Mouse (Mus musculus): ENCODE measurements around the gene Elp1. TPM values are rescaled to one million over a fixed set of nuclear protein-coding genes. Genes with fewer than 3 reads are reported as not detected.

Gene Elp1
- polyA plus RNA-seq (2012; rRNA removed), result 12.0 and 17.1 TPM in 2 replicates

DNA sequence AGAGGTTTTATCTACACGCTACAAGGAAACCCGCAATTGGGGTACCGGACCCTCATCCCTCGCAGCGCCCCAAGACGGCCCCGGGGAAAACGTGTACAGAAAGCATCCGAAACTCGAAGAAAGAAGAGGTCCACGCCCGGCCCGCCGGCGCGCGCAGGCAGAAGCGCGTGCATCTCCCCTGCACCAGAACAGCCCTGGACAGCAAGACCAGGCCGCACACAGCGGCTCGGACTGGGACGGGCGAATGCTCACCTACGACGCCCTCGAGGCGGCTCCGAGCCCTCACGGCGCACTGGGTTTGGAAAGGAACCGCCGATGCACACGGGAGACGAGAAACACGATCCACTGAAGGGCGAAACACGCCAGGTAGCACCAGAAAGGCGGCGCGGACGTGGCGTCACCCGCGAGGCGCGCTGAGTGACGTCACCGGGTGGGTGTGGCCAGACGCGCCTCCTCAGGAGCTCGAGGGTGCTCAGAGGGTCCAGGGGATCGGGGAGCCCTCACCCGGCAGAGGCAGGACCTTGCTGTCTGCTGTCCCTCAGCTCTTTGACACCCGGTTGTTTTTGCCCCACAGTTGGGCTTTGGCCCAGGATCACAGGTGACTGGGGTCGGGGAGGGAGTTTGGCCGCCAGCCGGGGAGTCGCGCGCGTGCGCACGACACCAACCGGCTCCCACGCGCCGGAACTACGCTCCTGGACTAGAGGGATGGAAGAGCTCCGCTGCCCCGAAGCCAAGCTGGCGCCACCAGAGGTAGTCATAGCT, at the start of gene Elp1, which contains the start of gene Fam206a:
Gene Elp1, minus strand, starts transcription at position 425 of the 762 bp plus-strand sequence.
Gene Fam206a, plus strand, starts transcription at position 439 of the 762 bp plus-strand sequence.
- peak; percentile 37 for DNase-seq (ENCODE audit: low read depth)

DNA sequence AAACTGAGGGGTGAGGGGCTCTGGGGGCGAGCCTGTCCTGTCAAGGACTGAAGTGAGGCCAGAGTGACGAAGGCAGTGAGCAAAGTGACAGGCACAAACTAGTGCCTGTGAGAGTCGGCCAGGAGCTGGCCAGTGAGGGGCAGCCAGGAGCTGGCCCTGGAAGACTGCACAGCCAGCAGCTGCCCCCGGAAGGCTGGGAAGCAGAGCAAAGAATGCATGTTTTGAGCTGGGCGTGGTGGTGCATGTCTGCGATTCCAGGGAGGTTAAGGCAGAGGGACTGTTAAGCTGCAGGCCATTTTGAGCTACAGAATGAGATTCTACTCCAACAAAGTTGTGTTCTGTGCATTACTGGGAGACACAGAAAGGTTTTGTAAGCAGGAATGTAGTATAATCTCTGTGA, 48.6 kb upstream of the Elp1 start:
- DNase-seq (ENCODE audit: low read depth), result no peak

DNA sequence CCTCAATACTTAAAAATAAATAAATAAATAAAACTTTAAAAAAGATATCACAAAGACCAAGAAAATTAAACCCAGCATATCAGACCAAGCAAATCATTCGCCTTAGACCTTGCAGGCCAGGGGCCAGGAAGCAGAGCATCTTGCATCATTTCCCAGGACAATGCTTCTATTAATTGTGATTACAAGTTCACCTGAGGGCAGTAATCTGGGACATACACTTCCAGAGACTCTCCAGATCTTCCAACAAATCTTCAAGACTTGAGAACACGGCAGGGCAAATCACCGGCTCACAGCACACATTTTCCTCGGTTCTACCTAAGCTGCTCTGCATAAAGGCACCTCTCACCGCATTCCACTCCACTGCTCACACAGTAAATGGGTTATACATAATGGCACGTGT, 45.9 kb upstream of the Elp1 start:
- peak; percentile 82 for DNase-seq (ENCODE audit: low read depth)

DNA sequence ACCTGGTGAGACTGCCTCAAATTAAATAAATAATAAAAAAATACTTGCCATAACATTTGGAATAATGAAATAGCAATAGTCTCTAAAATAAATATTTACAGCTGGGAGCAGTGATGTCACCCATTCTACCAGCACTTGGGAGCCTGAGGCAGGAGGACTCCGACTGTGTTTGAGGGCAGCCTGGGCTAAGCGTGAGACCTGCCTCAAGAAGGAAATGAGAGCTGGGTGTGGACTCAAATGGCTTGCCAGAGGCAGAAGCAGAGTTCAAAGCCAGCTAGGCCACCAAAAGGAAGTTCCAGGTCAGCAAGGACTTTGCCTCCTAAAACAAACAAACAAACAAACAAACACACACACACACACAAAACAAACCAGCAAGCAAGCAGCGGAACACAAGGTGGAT, 45.3 kb upstream of the Elp1 start:
- DNase-seq (ENCODE audit: low read depth), result no peak

DNA sequence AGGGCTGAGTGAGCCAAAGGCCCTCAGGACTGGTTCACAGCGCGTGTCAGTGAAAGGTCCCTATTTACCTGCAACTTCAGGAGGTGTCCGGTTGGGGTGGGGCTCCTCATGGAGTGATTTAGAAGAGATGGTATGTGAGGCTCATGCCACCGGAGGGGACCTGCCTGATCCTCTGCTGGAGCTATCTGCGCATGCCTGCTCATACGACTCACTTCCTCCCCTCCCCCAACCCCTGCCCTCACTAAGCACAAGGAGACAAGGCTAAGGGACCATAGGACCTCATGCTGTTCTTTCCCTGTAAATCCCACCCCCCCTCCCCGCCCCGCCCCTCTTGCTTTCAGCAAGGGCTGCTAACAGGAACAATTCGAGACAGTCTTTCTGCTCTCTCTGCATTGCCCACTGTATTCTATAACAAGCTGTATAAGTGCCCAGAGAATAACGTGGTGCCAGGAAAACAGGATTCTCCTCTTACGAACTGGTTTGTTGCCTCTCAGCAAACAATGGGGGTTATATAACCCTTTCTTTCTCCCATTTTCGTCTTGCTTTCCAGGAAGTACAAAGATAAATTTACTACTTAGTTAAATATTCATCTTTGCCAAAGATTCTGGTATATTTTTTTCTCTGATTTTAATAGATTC, 43.9 kb upstream of the Elp1 start:
- no peak for DNase-seq (ENCODE audit: low read depth)

DNA sequence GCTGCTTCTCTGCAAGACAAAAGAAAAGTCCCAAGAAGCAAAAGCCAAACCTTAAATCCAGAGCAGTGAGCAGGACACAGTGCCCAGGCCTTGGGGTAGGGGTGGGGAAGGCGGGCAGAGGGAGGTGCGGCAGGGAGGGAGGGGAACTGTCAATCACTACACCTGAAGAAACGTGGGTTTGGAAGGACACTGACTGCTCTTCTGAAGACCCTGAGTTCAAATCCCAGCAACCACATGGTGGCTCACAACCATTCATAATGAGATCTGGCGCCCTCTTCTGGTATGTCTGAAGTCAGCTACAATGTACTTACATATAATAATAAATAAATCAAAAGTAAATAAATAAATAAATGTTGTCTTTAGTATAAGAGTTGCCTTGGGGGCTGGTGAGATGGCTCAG, 42.8 kb upstream of the Elp1 start:
- DNase-seq (ENCODE audit: low read depth), result no peak

DNA sequence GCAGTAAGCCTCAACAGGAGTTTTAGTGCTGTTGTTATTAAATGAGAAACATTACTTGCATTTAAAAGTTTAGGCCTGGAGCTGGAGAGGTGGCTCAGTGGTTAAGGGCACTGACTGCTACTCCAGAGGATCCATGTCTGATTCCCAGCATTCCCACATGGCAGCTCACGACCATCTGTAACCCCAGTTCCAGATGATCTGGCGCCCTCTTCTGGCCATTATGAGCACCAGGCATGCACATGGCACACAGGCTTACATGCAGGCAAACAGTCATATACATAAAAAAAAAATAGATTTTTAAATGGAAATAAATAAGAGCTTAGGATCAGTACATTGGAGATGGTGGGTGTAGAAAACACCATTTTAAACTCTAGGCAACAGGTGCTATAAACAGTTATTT, 41.8 kb upstream of the Elp1 start:
- DNase-seq (ENCODE audit: low read depth), result no peak

DNA sequence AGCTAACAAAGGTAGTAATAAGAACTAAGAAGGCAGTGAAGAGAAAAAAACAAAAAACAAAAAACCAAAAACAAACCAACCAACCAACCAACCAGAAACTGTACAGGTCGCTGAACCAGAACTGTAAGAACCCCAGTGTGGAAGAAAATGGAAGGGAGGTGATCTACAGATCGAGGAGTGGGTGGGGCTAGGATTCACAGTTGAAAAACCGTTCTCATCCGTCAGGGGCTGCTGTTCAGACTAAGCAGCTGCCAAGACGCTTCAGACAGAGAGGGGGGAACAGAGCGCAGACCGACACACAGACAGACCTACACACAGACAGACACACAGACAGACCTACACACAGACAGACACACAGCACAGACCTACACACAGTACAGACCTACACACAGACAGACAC, 40.4 kb upstream of the Elp1 start:
- no peak for DNase-seq (ENCODE audit: low read depth)

DNA sequence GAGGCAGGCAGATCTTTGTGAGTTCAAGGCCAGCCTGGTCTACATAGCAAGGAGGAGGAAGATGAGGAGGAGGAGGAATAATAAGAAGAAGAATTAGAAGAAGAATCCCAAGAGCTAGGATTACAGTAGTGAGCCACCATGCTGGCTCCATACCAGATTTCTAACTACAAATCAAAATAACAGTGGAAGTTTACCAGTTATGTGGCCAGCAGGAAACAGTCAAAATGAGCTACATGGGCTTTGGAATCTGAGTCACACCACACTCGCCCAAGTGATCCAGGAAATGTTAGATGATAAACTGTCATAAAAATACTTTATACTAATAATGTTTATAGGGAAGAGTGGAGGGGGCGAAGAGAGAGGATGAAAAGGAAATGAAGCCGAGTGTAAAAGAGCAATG, 38.2 kb upstream of the Elp1 start:
- DNase-seq (ENCODE audit: low read depth), result no peak

DNA sequence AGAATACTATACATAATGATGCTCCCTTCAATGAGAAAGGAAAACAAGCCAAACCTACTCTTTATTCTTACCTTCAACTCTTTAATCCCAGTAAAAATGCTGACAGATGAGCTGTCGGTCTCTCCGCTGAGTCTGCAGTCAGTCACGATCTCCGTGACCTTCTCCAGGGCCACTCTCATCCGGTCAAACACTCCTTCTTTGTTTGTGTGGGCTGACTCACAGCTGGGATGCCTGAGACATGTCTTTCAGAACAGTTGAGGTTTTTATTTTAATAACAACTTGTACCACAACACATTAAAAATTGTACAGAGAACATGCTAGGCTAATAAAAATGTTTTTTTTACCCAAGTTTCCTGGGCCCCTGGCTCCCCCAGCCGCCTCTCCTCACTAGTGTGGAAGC, 35.5 kb upstream of the Elp1 start:
- no peak for DNase-seq (ENCODE audit: low read depth)

DNA sequence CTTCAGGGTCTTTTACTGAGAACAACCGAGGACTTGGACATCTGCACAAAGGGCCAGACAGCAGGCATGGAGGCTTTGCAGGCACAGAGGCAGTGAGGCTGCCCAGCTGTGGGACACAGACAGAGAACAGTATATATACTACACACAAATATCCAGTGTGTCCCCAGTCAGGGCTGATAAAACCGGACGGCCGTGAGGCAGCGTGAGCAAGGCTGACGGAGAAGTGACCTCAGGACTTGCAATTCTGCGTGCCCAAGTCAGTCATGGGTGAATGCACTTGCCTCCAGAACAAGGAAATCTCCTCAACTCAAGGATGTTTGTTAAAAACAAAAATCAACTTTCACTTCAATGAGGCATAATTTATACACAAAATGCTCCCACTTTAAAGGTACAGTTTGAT, 29.9 kb upstream of the Elp1 start:
- no peak for DNase-seq (ENCODE audit: low read depth)

DNA sequence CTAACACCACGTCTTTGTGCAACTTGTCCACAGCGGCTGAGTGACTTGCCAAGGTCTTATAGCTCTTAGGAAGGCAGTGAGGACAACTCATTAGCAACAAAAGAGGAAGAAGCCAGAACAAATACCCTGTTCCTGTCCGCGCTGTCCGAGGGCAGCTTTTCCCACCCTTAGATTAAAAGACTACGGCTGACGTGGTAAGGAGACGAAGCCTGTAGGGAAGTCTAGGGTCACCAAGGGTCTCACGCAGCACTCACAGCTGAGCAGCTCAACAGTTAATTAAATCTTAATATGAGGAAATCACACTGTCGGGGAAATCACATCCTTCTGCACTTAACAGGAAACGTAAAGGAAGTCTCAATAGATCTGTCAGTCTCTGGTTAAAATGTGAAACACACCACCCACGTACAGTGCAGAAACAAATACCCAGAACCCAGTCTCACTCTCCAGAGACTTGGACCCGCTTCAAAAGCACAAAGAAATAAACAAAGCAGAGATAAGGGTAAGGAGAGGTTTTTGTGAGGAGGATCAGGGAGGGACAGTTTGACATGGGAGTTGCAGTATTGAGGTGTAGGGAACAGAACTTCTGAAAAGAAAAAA, 29.0 kb upstream of the Elp1 start:
- DNase-seq (ENCODE audit: low read depth), result no peak

DNA sequence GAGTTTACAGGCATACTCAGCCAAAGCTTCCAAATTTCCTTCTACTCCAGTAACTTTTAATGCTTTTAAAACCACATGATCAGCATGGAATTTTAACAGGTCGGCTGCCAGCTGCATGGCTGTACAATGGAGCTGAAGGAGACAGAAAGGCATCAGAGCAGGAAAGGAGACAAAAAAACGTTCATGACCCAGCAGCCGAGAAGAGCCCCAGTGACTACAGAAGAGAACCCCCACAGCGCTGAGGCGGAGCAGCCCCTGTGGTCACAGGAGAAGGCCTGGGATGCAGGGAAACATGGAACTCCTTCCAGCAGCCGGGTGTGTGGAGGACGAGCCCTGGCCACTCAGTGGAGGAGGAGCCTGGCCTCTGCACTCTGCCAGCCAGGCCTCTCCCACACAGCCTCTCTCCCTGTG, 27.4 kb upstream of the Elp1 start:
- no peak for DNase-seq (ENCODE audit: low read depth)

DNA sequence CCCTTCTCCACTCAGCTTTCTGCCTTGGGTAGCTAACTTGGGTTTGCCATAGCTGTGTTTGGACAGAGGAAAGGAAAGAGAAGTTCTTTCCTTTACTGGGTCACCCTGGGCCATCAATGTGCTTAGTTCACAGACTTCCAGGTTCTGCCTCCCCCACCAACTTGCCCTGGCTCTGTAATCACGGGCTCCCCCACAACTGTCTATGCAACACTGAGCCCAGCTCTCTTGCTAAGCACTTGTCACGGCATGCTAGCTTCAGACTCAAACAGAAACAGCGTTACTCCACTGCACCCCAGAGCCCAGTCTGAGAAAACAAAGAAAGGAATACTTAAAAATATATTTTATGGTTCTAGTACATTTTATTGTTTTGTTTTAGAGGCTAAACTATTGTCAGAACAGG, 26.8 kb upstream of the Elp1 start:
- DNase-seq (ENCODE audit: low read depth), result no peak

DNA sequence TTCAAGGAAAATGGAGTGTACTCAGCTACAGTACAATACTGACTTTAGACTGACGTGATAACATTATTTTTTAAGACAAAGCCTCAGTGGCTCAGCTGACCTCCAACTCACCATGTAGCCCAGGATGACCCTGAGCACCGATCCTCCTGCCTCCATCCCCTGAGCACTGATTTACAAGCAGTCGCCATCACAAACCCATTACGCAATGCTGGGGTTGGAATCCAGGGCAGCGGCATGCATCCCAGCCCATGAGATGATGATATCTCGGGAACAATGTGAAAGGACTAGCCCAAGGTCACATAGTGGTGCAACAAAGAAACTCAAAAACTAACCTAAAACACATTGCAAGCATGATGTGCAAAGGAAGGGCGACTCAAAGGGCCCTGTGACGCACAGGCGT, 22.1 kb upstream of the Elp1 start:
- DNase-seq (ENCODE audit: low read depth), result no peak

DNA sequence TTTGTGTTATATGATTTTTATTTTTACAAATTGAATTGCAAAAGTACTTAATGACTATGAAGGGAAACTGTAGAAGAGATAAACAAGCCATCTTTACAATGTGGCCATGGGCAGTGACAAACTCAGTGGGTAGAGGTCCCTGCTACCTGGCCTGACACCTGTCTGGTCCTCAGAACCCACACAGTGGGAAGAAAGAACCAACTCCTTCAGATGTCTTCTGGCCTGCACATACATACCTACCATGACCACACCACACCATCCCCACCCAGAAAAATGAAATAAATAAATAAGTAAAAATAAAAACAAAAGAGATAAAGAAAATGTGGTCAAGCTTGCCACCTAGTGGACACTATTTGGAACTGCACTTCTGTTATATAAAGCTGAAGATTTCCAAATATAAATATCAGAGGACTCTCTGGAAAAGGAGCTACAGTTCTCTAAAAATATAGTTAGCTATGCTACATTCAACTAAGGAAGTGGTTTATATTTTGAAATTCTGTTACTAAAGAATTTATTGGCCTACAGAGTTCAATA, 18.0 kb upstream of the Elp1 start:
- no peak for DNase-seq (ENCODE audit: low read depth)

DNA sequence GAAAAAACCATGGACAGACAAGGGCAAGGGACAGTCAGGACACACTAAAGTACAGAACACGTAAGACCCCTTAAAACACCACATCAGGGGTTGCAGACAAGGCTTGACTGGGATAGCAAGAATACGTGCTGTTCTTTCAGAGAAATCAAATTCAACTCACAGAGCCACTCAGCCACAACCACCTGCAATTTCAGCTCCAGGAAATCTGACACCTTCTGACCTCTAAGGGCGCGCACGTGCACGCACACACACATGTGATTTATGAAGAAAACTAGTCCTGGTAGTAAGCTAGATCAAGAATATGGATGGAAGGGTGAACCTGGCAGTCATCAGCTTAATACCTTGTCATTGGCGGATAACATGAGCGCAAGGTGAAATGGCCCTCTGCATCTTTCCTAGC, 13.0 kb upstream of the Elp1 start:
- DNase-seq (ENCODE audit: low read depth), result no peak

DNA sequence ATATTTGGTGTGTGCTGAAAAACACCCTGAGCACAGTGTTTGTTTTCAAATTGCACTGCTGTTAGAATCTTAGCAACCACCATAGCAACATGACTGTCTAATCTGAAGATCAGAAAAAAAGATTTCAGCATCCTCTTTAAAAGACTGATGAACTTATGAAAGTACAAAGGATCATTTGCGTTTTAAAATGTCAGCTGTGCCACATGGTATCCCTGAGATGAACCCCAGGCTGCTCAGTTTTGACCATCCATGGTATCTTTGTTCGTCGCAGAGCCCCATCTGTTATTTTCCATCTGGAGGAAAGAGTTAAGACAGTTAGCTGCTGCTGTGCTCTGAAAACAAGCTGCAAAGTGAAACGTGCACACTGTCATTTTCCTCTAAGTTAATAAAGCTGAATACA, 10.0 kb upstream of the Elp1 start:
- DNase-seq (ENCODE audit: low read depth), result no peak

DNA sequence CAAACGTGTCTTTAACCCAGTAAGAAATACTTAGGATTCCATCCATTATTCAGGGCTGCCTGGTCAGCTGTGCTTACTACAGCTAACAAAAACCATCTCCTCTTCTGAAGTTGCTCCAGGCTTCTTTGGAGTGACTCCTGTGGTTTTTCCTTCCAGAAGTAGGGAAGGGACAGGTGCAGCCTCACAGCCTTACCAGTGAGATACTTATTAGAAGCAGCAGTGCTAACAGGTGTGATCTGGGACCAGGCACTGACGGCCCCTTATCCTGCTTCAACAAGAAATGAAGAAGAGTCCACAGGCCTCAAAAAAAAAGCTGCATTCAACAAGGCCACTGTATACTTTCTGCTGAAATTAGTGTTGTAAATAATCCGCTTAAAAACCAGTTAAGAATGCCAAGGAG, 9.5 kb upstream of the Elp1 start:
- no peak for DNase-seq (ENCODE audit: low read depth)

DNA sequence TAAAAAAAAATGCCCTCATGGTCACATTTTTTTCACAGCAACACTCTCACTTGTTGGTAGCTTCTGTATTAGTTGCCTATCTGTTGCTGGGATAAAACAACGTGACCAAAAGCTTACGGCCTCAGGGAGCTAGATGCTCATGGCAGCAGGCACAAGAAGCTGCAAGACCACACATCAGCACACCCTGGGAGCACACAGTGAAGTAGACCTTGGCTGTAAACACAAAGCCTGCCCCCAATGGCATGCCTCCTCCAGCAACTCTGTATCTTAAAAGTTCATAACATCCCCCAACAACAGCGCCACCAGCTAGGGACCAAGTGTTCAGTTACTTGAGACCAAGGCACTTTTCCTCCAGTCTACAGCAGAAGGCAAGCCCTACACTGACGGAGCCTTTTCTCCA, 6.9 kb upstream of the Elp1 start:
- no peak for DNase-seq (ENCODE audit: low read depth)

DNA sequence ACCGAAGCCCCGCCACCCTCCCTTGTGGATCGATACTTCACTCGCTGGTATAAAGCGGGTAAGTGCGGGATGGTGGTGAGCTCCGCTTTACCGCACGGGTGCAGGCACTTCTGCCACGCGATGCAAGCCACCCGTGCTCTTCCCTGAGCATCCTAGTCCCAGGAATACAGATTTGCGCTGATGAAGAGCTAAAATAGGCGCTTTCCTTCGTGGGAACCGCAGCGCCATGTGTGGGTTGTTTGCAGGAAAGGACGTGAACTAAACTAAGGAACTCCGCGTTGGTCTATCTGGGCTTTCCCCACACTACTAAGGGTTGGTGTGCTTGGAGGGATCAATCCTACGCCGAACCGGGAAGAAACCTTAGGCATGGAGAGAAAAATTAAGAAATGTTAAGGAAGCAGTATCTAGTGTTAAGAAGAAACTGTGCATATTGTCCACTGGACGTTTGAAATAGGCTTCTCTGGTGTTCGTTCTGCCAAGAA, 579 bp upstream of the Elp1 start:
- DNase-seq (ENCODE audit: low read depth), result no peak

DNA sequence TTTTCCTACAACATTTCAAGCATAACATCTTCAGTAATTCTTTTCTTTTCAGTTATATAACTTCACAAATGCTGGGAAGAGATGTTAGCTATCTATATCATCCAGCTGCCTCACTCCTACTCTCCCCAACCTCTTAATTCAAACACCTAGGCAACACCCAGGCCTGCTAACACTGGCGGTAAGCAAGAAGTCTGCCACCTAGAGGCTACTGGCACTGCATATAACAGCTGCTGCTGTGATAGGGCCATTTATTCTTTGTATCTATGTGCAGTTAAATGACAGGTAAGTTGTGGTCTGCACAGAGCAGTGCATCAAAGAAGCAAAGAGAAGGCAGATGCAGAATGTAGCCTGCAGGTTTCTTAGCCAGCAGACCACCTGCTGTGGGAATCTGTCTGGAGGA, 10.8 kb downstream of the Elp1 start:
- no peak for DNase-seq (ENCODE audit: low read depth)

DNA sequence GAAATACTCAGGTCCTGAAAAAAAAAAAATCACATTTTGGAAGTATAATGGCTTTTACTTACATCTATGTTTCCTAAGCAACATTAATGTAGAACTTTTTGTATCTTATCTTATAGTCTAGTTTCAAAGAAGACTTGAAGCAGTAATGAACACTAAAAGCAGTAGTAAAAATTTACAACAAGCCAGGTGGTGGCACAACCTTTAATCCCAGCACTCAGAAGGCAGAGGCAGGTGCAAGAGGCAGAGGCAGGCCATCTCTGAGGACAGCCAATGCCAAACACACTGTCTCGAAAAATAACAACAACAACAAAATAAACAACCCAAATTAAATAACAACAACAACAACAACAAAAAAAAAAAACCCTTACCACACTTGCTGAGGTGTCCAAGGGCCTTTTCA, 31.1 kb downstream of the Elp1 start:
- no peak for DNase-seq (ENCODE audit: low read depth)
